Mouse (Mus musculus): Measurements from ENCODE around the gene Hoxd12. TPM values are rescaled to one million over a fixed set of nuclear protein-coding genes. Genes with fewer than 3 reads are reported as not detected.
A peak's percentile ranks its signal among the peaks of the same experiment; 100 is the strongest.

The Hoxd12 gene
- polyA plus RNA-seq, 1 experiment, result not detected

- Histone ChIP-seq H3K4me3 (ENCODE audit: insufficient read depth, low read depth, low read length) (no peak overlapping the region), H3K4me1 (ENCODE audit: control insufficient read depth, insufficient read depth, low read length) (no peaks in the 10 kb centered on the region), H3K27ac (ENCODE audit: insufficient read depth, low read depth, low read length) (no peak overlapping the region), H3K27me3 (replicated peaks; ENCODE audit: control insufficient read depth, insufficient read depth, low read length) (peaks cover 24% of the 10 kb centered on the region), H3K36me3 (ENCODE audit: control insufficient read depth, insufficient read depth, low read length) (no peaks in the 10 kb centered on the region)
- WGBS, result 17% methylated on average over 17 of the region's 17 CpGs
- DNase-seq, result peak; percentile 13
- no peak for TF ChIP-seq POLR2A (IDR thresholded peaks at IDR 0.05; ENCODE audit: low read depth, low read length)
- TF ChIP-seq CTCF (conservative IDR thresholded peaks at IDR 0.05; ENCODE audit: insufficient read depth, insufficient read length, low read depth, low read length), result no peak
These were observed 20.9 kb upstream of the Hoxd12 start for GRCm38 (mm10) chr2:74653781-74654535.

GRCm38 (mm10) chr2:74654743-74655419, 19.9 kb upstream of the Hoxd12 start:
- 7% methylated on average over 20 of the region's 20 CpGs for WGBS

GRCm38 (mm10) chr2:74655420-74655781, 19.4 kb upstream of the Hoxd12 start:
- 2% methylated on average over 41 of the region's 47 CpGs for WGBS
- H3K4me1 ChIP-seq (ENCODE audit: control insufficient read depth, insufficient read depth, low read length), result no peaks in the 10 kb centered on the region
- H3K4me3 ChIP-seq (ENCODE audit: insufficient read depth, low read depth, low read length), result no peak overlapping the region

More at GRCm38 (mm10) chr2:74654743-74655419, 19.9 kb upstream of the Hoxd12 start:
- Histone ChIP-seq H3K4me1 (ENCODE audit: control insufficient read depth, insufficient read depth, low read length) (no peaks in the 10 kb centered on the region), H3K27me3 (replicated peaks; ENCODE audit: control insufficient read depth, insufficient read depth, low read length) (peaks cover 28% of the 10 kb centered on the region), H3K36me3 (ENCODE audit: control insufficient read depth, insufficient read depth, low read length) (no peaks in the 10 kb centered on the region), H3K27ac (ENCODE audit: insufficient read depth, low read depth, low read length) (no peak overlapping the region), H3K4me3 (ENCODE audit: insufficient read depth, low read depth, low read length) (no peak overlapping the region)
- no peak for TF ChIP-seq POLR2A (IDR thresholded peaks at IDR 0.05; ENCODE audit: low read depth, low read length)
- DNase-seq, result no peak

GRCm38 (mm10) chr2:74655821-74656631, 18.8 kb upstream of the Hoxd12 start:
- no peak overlapping the region for H3K27ac ChIP-seq (ENCODE audit: insufficient read depth, low read depth, low read length)
- TF ChIP-seq POLR2A (IDR thresholded peaks at IDR 0.05; ENCODE audit: low read depth, low read length), result no peak
- TF ChIP-seq CTCF (conservative IDR thresholded peaks at IDR 0.05; ENCODE audit: insufficient read depth, insufficient read length, low read depth, low read length), result no peak
- peak; percentile 44 for DNase-seq
- no peak overlapping the region for H3K4me3 ChIP-seq (ENCODE audit: insufficient read depth, low read depth, low read length)
- peaks cover 28% of the 10 kb centered on the region for H3K27me3 ChIP-seq (replicated peaks; ENCODE audit: control insufficient read depth, insufficient read depth, low read length)
- no peaks in the 10 kb centered on the region for H3K36me3 ChIP-seq (ENCODE audit: control insufficient read depth, insufficient read depth, low read length)
- no peaks in the 10 kb centered on the region for H3K4me1 ChIP-seq (ENCODE audit: control insufficient read depth, insufficient read depth, low read length)
- WGBS, result 2% methylated on average over 68 of the region's 69 CpGs

More at GRCm38 (mm10) chr2:74655420-74655781, 19.4 kb upstream of the Hoxd12 start:
- peak; percentile 27 for DNase-seq
- TF ChIP-seq POLR2A (IDR thresholded peaks at IDR 0.05; ENCODE audit: low read depth, low read length), result no peak
- TF ChIP-seq CTCF (conservative IDR thresholded peaks at IDR 0.05; ENCODE audit: insufficient read depth, insufficient read length, low read depth, low read length), result no peak
- peaks cover 28% of the 10 kb centered on the region for H3K27me3 ChIP-seq (replicated peaks; ENCODE audit: control insufficient read depth, insufficient read depth, low read length)
- H3K27ac ChIP-seq (ENCODE audit: insufficient read depth, low read depth, low read length), result no peak overlapping the region
- no peaks in the 10 kb centered on the region for H3K36me3 ChIP-seq (ENCODE audit: control insufficient read depth, insufficient read depth, low read length)

- TF ChIP-seq POLR2A (IDR thresholded peaks at IDR 0.05; ENCODE audit: low read depth, low read length), result no peak
- TF ChIP-seq CTCF (conservative IDR thresholded peaks at IDR 0.05; ENCODE audit: insufficient read depth, insufficient read length, low read depth, low read length), result no peak
- WGBS, result 14% methylated on average over 4 of the region's 4 CpGs
- H3K27me3 ChIP-seq (replicated peaks; ENCODE audit: control insufficient read depth, insufficient read depth, low read length), result peaks cover 28% of the 10 kb centered on the region
These were observed 18.2 kb upstream of the Hoxd12 start for GRCm38 (mm10) chr2:74656632-74657021.

GRCm38 (mm10) chr2:74657251-74658023, 17.4 kb upstream of the Hoxd12 start:
- H3K4me1 ChIP-seq (ENCODE audit: control insufficient read depth, insufficient read depth, low read length), result no peaks in the 10 kb centered on the region
- H3K27ac ChIP-seq (ENCODE audit: insufficient read depth, low read depth, low read length), result no peak overlapping the region
- H3K27me3 ChIP-seq (replicated peaks; ENCODE audit: control insufficient read depth, insufficient read depth, low read length), result peaks cover 28% of the 10 kb centered on the region
- H3K4me3 ChIP-seq (ENCODE audit: insufficient read depth, low read depth, low read length), result no peak overlapping the region
- TF ChIP-seq POLR2A (IDR thresholded peaks at IDR 0.05; ENCODE audit: low read depth, low read length), result no peak
- TF ChIP-seq CTCF (conservative IDR thresholded peaks at IDR 0.05; ENCODE audit: insufficient read depth, insufficient read length, low read depth, low read length), result no peak
- H3K36me3 ChIP-seq (ENCODE audit: control insufficient read depth, insufficient read depth, low read length), result no peaks in the 10 kb centered on the region
- WGBS, result 6% methylated on average over 62 of the region's 62 CpGs
- peak; percentile 36 for DNase-seq

More at GRCm38 (mm10) chr2:74656632-74657021, 18.2 kb upstream of the Hoxd12 start:
- Histone ChIP-seq H3K4me3 (ENCODE audit: insufficient read depth, low read depth, low read length) (no peak overlapping the region), H3K36me3 (ENCODE audit: control insufficient read depth, insufficient read depth, low read length) (no peaks in the 10 kb centered on the region), H3K27ac (ENCODE audit: insufficient read depth, low read depth, low read length) (no peak overlapping the region), H3K4me1 (ENCODE audit: control insufficient read depth, insufficient read depth, low read length) (no peaks in the 10 kb centered on the region)
- peak; percentile 14 for DNase-seq
